Mouse (Mus musculus) retina, embryonic 14.5 days (tissue): ENCODE data around the gene Sel1l2.

ENCODE experiments used
- DNase-seq: peaks from one replicate; pipeline ENCODE4 v3.0.0-alpha.2; 2015; ENCODE audit warnings: low spot score

Sel1l2 gene

DNA sequence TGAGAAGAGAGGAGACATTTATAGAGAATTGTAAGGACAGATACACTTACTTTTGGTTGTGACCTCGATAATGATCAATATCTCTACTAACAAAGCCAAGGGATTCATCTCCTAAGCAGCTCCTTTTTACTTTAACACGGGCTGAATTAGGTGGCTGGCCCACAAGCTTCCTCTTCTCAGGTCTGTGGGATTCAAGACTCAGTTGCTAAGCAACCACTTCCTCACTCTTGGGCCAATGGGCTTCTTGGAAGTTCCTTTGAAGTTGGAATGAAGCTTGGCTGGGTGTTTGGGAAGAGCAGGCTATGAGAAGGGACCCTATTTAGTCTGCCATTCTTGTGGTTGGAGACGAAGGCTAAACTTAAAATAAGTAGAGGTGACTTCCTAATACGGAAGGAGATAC, at the start of gene Sel1l2:
Sel1l2 (minus strand) TSS at position 182 of the 400 bp plus-strand sequence.
- no peak for DNase-seq

GRCm38 (mm10) chr2:140439081-140439480, 49.6 kb upstream of the Sel1l2 start:
- no peak for DNase-seq

DNA sequence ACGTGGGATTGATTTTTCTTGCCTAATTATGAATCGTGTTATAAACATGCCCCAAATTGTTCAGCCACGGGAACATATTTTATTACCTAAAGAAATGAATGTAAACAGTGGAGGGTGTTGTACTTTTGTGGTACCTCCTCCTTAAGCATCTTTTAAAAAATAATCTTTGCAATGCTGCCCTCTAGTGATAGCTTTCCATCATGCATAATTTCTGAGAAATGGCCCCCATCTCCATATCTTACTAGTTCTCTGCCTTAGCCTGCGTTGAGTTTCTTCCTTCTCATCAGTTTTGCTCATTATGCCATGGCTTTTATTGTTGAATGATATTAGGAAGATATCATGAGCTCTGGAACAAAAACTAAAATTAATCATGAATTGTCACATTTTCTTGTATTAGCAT, 37.8 kb upstream of the Sel1l2 start:
- DNase-seq = peak; percentile 87

DNA sequence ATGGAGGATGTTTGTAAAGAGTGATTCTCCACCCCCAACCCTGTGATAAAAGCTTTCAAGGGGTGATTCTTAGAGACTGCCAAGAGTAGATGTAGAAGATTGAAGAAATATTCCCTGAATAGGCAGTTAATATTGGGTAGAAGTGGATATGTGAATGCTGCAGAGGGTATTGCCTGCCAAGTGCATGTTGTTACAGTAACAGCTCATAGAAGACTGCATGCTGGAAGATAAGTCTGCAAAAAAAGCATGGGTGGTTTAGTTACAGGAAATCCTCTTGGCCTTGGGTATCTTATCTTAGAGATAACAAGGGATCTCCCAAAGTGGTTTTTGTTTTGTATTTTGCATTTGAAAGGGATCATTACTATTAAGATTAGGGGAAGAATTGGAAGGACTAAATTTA, 36.3 kb upstream of the Sel1l2 start:
- no peak for DNase-seq

- peak; percentile 65 for DNase-seq
These were observed 6.3 kb upstream of the Sel1l2 start for GRCm38 (mm10) chr2:140395744-140396231.

DNA sequence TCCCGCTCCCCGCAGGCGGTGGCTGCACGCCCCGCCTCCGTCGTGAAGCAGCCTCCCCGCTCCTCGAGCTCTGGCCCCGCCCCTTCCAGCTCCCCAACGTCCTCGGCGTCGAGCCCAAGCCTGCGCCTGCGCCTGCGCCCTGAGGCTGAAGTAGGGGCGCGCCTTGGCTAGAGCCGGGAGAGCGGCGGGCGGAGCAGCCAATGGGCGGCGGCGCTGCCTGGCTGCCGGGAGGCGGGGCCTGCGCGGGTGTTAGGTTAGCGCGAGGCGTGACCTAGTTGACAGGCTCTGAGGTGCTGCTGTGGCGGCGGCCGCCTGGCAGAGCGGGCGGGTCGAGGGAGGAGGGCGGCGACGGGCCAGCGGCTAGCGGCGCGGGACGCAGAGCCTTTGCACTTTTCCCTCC, 5.7 kb upstream of the Sel1l2 start, which contains the start of gene Macrod2:
Macrod2 (plus strand) TSS at position 131 of the 400 bp plus-strand sequence.
- peak; percentile 99 for DNase-seq

DNA sequence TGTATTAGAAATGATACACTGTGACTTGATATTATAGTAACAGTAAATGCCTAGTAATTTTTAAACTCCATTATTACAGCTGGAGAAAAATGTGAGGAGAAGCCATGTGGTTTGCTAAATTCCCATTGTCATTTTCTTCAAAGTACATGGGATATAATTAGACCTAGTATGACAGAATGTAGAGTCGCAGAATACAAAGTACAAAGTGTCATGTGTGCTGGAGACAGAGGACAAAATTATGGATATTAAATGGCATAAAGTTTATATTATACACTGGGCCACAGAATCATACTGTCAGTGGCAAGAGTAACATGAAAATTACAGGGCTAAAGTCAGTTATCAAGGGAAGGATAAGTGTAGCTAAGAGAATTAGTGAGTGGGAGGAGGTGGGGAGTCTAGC, 24.7 kb downstream of the Sel1l2 start:
- no peak for DNase-seq

- DNase-seq = no peak
These were observed 29.6 kb downstream of the Sel1l2 start for GRCm38 (mm10) chr2:140359905-140360304.

- no peak for DNase-seq
These were observed 47.1 kb downstream of the Sel1l2 start for GRCm38 (mm10) chr2:140342394-140342793.

- no peak for DNase-seq
These were observed 58.8 kb downstream of the Sel1l2 start for GRCm38 (mm10) chr2:140330508-140331306.

GRCm38 (mm10) chr2:140302976-140303708, 86.4 kb downstream of the Sel1l2 start:
- DNase-seq = no peak

DNA sequence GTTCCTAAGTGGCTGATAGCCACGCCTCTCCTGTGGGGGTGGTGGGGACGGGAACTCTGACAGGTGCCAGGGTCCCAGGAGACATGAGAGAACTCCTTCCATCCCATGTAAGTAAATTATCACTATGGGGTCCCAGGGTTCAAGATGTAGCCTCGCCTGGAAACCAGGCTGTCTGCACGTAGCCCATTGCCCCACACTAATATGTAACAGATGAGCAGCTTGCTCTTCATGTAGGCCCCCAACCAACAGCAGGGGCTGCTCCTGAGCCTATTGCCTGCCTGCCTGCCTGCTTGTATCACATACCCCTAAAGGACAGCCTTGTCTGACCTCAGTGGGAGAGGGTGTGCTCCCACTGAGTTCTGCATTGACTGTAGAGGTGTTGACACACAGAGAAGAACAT, 92.4 kb downstream of the Sel1l2 start:
- no peak for DNase-seq

DNA sequence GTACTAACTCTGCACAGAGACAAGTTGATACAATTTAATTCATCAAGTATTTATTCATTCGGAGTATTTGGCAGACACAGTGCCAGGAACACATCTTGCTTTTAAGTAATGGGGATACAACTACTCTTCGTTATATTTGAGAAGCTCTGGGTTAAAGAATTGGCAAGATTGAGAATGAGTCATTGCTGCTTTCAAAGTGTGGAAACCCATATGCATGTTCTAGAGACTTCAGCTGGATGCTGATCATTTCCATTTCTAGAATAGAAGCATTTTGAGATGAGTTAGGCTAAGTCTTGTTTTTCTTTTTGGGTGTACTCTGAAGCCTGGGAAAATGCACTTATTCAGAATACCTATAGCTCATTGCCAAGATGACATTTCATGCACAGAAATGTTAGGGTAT, 95.7 kb downstream of the Sel1l2 start:
- no peak for DNase-seq

DNA sequence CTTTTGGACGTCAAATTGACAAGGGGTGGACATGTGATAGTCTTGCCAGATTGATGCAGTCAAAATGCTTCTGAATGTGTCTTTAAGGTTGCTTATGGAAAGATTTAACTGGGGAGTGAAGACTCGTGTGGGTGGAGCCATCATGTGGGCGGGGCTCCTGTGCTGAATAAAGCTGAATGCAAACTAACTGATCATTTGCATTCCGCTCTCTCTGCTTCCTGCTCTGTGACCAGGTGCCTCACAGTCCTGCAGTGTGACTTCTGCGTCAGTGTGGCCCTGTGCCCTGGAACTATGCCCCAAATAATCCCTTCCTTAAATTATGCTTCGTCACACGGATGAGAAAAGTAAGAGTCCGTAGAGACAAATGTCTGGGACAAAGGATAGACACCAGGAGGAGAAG, 108.7 kb downstream of the Sel1l2 start:
- no peak for DNase-seq

GRCm38 (mm10) chr2:140255595-140256141, 133.8 kb downstream of the Sel1l2 start:
- DNase-seq = no peak

- no peak for DNase-seq
These were observed 135.2 kb downstream of the Sel1l2 start for GRCm38 (mm10) chr2:140254256-140254655.

DNA sequence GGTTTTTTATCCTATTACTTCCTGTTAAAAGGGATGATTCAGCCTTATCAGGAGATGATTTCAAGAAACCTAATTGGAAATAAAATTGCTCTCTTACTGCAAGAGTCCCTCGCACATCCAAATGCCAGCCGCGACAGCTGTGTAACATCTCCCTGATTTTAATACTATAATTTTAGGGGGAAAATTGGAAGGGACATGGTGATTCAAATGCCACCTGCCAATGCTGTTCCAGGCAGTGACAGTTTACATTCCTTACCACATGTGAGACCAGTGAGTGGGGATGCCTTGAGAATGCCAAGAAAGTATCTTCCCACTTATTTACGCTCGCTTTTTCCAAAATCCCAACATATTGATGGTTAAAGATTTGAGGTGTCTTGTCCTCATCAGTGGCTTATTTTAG, 146.4 kb downstream of the Sel1l2 start:
- DNase-seq = no peak

DNA sequence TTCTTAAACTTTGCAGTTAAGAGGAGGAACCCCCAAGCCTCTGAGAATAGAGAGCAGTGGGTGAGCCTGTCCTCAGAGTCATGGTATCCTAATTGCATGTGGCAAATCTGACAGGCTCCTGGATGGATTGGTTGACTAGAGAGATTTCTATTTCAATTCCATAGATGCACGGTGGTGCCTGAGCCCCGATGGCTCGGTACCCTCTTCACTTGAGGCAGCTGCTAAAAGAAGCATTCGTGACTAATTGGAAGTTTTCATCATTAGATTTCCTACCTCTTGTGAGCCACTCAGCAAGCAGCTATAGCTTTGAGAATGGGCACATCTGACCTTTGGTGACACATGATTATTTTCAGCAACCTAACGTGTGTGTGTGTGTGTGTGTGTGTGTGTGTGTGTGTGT, 147.1 kb downstream of the Sel1l2 start:
- DNase-seq = no peak

DNA sequence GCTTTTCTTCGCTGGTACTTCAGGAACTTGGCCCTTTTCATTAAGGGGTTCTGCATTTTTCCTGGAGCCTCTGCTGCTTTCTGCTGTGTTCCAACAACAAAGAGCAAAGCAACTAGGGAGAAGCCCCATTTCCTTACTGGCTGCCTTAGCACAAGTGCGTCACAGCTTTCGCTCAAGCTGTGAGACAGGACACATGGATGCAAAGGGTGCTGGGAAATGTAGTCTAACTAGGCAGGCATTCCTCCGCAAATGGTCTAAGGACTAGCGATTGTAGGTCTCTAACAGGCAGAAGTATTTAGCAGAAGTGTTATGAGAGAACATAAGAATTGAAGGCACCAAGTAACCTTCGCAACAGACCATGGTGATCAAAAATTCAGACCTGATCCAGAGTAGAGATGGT, 152.3 kb downstream of the Sel1l2 start:
- peak; percentile 7 for DNase-seq

- DNase-seq = no peak
These were observed 159.2 kb downstream of the Sel1l2 start for GRCm38 (mm10) chr2:140230295-140230694.

DNA sequence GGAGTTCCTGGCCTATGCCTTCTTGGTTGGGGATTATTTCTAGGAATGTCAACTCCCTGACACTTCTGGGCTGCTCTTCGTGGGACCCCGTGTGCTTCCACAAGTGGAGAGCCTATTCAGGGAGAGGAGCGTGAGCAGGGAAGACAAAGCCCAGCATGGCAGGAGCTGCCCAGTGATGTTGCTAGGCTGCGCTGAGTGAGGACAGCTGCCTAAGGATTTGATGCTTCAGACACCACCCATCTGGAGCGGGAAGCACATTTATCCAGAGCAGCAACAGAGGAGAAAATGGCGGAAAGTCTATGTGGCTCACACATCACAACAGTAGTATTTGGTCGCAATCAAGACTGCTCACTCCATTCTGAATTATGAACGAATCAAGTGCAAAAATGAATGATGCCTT, 169.2 kb downstream of the Sel1l2 start:
- no peak for DNase-seq

- no peak for DNase-seq
These were observed 173.5 kb downstream of the Sel1l2 start for GRCm38 (mm10) chr2:140215965-140216364.

DNA sequence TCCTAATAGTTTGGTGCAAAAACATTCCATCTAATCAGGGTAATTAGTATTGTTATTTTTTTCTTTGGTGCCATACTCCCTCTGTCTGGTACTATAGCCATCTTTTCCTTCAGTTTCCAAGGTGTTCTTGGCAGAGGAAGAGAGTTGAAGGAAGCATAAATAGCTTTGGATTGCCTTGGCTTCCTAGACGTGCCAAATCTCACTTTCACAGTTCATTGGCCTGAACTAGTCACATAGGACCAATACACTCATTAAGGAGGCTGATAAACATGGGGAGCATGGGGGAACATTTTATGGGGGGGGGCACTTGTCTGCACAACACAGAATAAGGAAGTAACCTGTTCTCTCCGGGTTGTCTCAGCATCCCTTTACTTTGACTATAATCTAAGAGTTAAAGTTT, 174.1 kb downstream of the Sel1l2 start:
- no peak for DNase-seq
